Mouse (Mus musculus) cerebellum, postnatal 10 days (tissue): ENCODE results near the gene Csad.
"Not testable (repeated sequence)": the region's sequence is repeated elsewhere in the genome, so short reads cannot be mapped to it uniquely, and the experiment has no call there.

Experiments used
- DNase-seq, 2 experiments: peaks; one replicate each; pipeline ENCODE4 v3.0.0; 2021; ENCODE audit warnings: mixed read lengths in 2 of 2

Csad gene

GRCm38 (mm10) chr15:102155006-102155405 is 49.5 kb downstream of the Csad start:
- not testable (repeated sequence) for DNase-seq

- no peak for DNase-seq
Observed at GRCm38 (mm10) chr15:102152646-102153045, 51.9 kb downstream of the Csad start.

GRCm38 (mm10) chr15:102150301-102151135 is 54.0 kb downstream of the Csad start, which contains the start of gene Soat2:
Soat2 (plus strand) TSS chr15:102150526.
- DNase-seq: no peak

GRCm38 (mm10) chr15:102149561-102149960 is 55.0 kb downstream of the Csad start:
- DNase-seq: no peak

GRCm38 (mm10) chr15:102147674-102148402 is 56.7 kb downstream of the Csad start:
- no peak for DNase-seq

GRCm38 (mm10) chr15:102146882-102147281 is 57.6 kb downstream of the Csad start:
- DNase-seq: peak; percentile 81 to 82

- DNase-seq: no peak
Observed at GRCm38 (mm10) chr15:102146089-102146488, 58.4 kb downstream of the Csad start.

GRCm38 (mm10) chr15:102145330-102145729 is 59.2 kb downstream of the Csad start:
- DNase-seq: no peak

GRCm38 (mm10) chr15:102144726-102145125 is 59.8 kb downstream of the Csad start:
- peak in 1 of 2 experiments; percentile 31 for DNase-seq

GRCm38 (mm10) chr15:102144274-102144711 is 60.2 kb downstream of the Csad start, which contains the start of gene Igfbp6:
Igfbp6 (plus strand) TSS chr15:102144362.
- DNase-seq: no peak

GRCm38 (mm10) chr15:102142914-102143912 is 61.3 kb downstream of the Csad start:
- no peak for DNase-seq

GRCm38 (mm10) chr15:102141120-102141519 is 63.4 kb downstream of the Csad start:
- no peak for DNase-seq

GRCm38 (mm10) chr15:102136129-102136758 is 68.3 kb downstream of the Csad start, which contains the start of gene Spryd3:
Spryd3 (minus strand) TSS chr15:102136234.
- DNase-seq: peak; percentile 98 to 99

GRCm38 (mm10) chr15:102135522-102136128 is 68.9 kb downstream of the Csad start:
- peak; percentile 70 to 72 for DNase-seq

GRCm38 (mm10) chr15:102134709-102135108 is 69.8 kb downstream of the Csad start:
- no peak for DNase-seq

GRCm38 (mm10) chr15:102133314-102133713 is 71.2 kb downstream of the Csad start:
- peak in 1 of 2 experiments; percentile 5 for DNase-seq
